28 mouse cellular contexts compared by ENCODE assay signal in genomic region chr2:172291755-172292524, GRCm38 (mm10). TPM values are rescaled to one million over a fixed set of nuclear protein-coding genes. Genes with fewer than 3 reads are reported as not detected.
DNase-seq lines count a peak whose midpoint lies in the region; ATAC-seq and TF ChIP-seq lines count a peak whose summit lies in the region.
"Had no signal": no experiment of that assay in that cellular context is flagged by ENCODE, and none has a peak within 500 bp of the region (broad histone marks: within the 10 kb centered on the region; RNA-seq: fewer than 3 reads in every experiment).

No protein-coding gene starts in this region.

- ATAC-seq in liver, embryonic 11.5 days (replicated peaks; ENCODE audit: low FRiP score), result no peak
- no peak for ATAC-seq in liver, postnatal 0 days

- H3K27ac ChIP-seq in heart, embryonic 10.5 days, result peak overlapping the region; percentile 69; the same call in 1 of the 2 replicates
- peak overlapping the region; percentile 91; the same call in 1 of the 2 replicates for H3K27ac ChIP-seq in liver, embryonic 11.5 days (ENCODE audit: low read depth, low read length)
- H3K27ac ChIP-seq in limb, embryonic 10.5 days, result peak overlapping the region; percentile 7; the same call in 1 of the 2 replicates
- H3K27ac ChIP-seq in liver, postnatal 0 days (ENCODE audit: low read depth), result peak overlapping the region; percentile 79
- H3K27ac ChIP-seq: embryonic facial prominence, embryonic 13.5 days; kidney, embryonic 15.5 days; limb, embryonic 12.5 days had no signal

- peaks cover 21% of the 10 kb centered on the region for H3K4me1 ChIP-seq in heart, embryonic 10.5 days
- peaks cover 24% of the 10 kb centered on the region for H3K4me1 ChIP-seq in liver, embryonic 11.5 days (replicated peaks; ENCODE audit: control insufficient read depth, insufficient read depth, low read length)
- H3K4me1 ChIP-seq in limb, embryonic 10.5 days, result peaks cover 12% of the 10 kb centered on the region; the same call in 1 of the 2 replicates
- H3K4me1 ChIP-seq in liver, postnatal 0 days (ENCODE audit: insufficient read depth), result peaks cover 15% of the 10 kb centered on the region
- H3K4me1 ChIP-seq: embryonic facial prominence, embryonic 13.5 days; kidney, embryonic 15.5 days had no signal

- 87% methylated on average over 14 of the region's 14 CpGs for WGBS in heart, embryonic 10.5 days
- 81% methylated on average over 14 of the region's 14 CpGs for WGBS in liver, embryonic 11.5 days
- WGBS in limb, embryonic 10.5 days, result 91% methylated on average over 14 of the region's 14 CpGs
- 84% methylated on average over 14 of the region's 14 CpGs for WGBS in liver, postnatal 0 days (ENCODE audit: insufficient replicate concordance)

- DNase-seq in heart, embryonic 10.5 days (ENCODE audit: low spot score), result no peak
- DNase-seq in heart, postnatal 10 days, result no peak
- DNase-seq in liver, embryonic 11.5 days (ENCODE audit: low spot score), result no peak
- DNase-seq in liver, result no peak
- no peak for DNase-seq in limb, embryonic 10.5 days (ENCODE audit: low spot score)
- DNase-seq in liver, postnatal 0 days, result no peak
- no peak for DNase-seq in Muller cell, postnatal 12 days (ENCODE audit: inconsistent ontology term)
- DNase-seq: cerebellum, adult 2 months; cerebellum, postnatal 25 days; heart, postnatal 36 days; kidney, adult 11 months; kidney, postnatal 36 days; layer of hippocampus, postnatal 36 days; lung, adult 2 months; lung, postnatal 14 days; right cerebral cortex, postnatal 14 days had no signal

- no peaks in the 10 kb centered on the region for H3K36me3 ChIP-seq in heart, embryonic 10.5 days
- no peaks in the 10 kb centered on the region for H3K36me3 ChIP-seq in liver, embryonic 11.5 days (ENCODE audit: control insufficient read depth, insufficient read depth, low read length)
- H3K36me3 ChIP-seq in limb, embryonic 10.5 days, result no peaks in the 10 kb centered on the region
- no peaks in the 10 kb centered on the region for H3K36me3 ChIP-seq in liver, postnatal 0 days (replicated peaks; ENCODE audit: insufficient read depth, low read length)
- H3K36me3 ChIP-seq: embryonic facial prominence, embryonic 13.5 days; kidney, embryonic 15.5 days; limb, embryonic 12.5 days; midbrain, embryonic 12.5 days had no signal

- H3K4me3 ChIP-seq in heart, embryonic 10.5 days, result no peak overlapping the region
- no peak overlapping the region for H3K4me3 ChIP-seq in liver, embryonic 11.5 days (ENCODE audit: low read depth, low read length)
- H3K4me3 ChIP-seq in limb, embryonic 10.5 days, result no peak overlapping the region
- no peak overlapping the region for H3K4me3 ChIP-seq in liver, postnatal 0 days (ENCODE audit: low read depth, low read length)
- H3K4me3 ChIP-seq: embryonic facial prominence, embryonic 13.5 days; kidney, embryonic 15.5 days; limb, embryonic 12.5 days; midbrain, embryonic 12.5 days had no signal

- H3K4me2 ChIP-seq in liver, embryonic 11.5 days, result peak overlapping the region; percentile 60; the same call in 1 of the 2 replicates
- H3K4me2 ChIP-seq in liver, postnatal 0 days (ENCODE audit: low read depth, low read length), result peak overlapping the region; percentile 59
- H3K4me2 ChIP-seq: embryonic facial prominence, embryonic 13.5 days; kidney, embryonic 15.5 days; limb, embryonic 12.5 days had no signal

- H3K27me3 ChIP-seq in heart, embryonic 10.5 days (ENCODE audit: insufficient read depth, poor library complexity, severe bottlenecking), result no peaks in the 10 kb centered on the region
- H3K27me3 ChIP-seq in liver, embryonic 11.5 days (replicated peaks; ENCODE audit: control insufficient read depth, insufficient read depth, low read length), result no peaks in the 10 kb centered on the region
- H3K27me3 ChIP-seq in limb, embryonic 10.5 days (ENCODE audit: low read depth, poor library complexity, severe bottlenecking), result no peaks in the 10 kb centered on the region
- H3K27me3 ChIP-seq in liver, postnatal 0 days (ENCODE audit: insufficient read depth, low read length), result no peaks in the 10 kb centered on the region
- H3K27me3 ChIP-seq: embryonic facial prominence, embryonic 13.5 days; kidney, embryonic 15.5 days; limb, embryonic 12.5 days had no signal

- no peak for TF ChIP-seq CTCF in liver, postnatal 0 days (IDR thresholded peaks at IDR 0.05; ENCODE audit: low read depth)

- TF ChIP-seq EP300 in liver, postnatal 0 days (IDR thresholded peaks at IDR 0.05; ENCODE audit: low read depth), result no peak

- H3K9me3 ChIP-seq in heart, embryonic 10.5 days, result no peaks in the 10 kb centered on the region
- no peaks in the 10 kb centered on the region for H3K9me3 ChIP-seq in liver, embryonic 11.5 days (ENCODE audit: control insufficient read depth, low read length)
- H3K9me3 ChIP-seq in limb, embryonic 10.5 days (replicated peaks), result no peaks in the 10 kb centered on the region
- H3K9me3 ChIP-seq in liver, postnatal 0 days (ENCODE audit: low read length), result no peaks in the 10 kb centered on the region
- H3K9me3 ChIP-seq: embryonic facial prominence, embryonic 13.5 days; kidney, embryonic 15.5 days; limb, embryonic 12.5 days; midbrain, embryonic 12.5 days had no signal

- H3K9ac ChIP-seq in liver, embryonic 11.5 days (ENCODE audit: low read depth, low read length), result peak overlapping the region; percentile 50; the same call in 1 of the 2 replicates
- H3K9ac ChIP-seq in liver, postnatal 0 days (replicated peaks), result peak overlapping the region; percentile 45; the same call in 1 of the 2 replicates
- H3K9ac ChIP-seq: embryonic facial prominence, embryonic 13.5 days; kidney, embryonic 15.5 days; limb, embryonic 12.5 days; midbrain, embryonic 12.5 days had no signal

- intact Hi-C loops in heart, postnatal 10 days (cut with DNase I), result no loop called here

RNA-seq across cellular contexts. Expression of gene Mc3r, which starts 43.6 kb away (rescaled TPM):
- not detected in 2 replicates for polyA plus RNA-seq in heart, embryonic 10.5 days (2016; fragmentation: Nextera tagmentation; extraction: Ambion mirVana)
- total RNA-seq in heart, postnatal 10 days (2021), result not detected
- 0.06 and 0.08 TPM in 2 replicates for polyA plus RNA-seq in liver, embryonic 11.5 days (2014; fragmentation: Nextera tagmentation; extraction: Ambion mirVana)
- not detected in 2 replicates for polyA plus RNA-seq in limb, embryonic 10.5 days (2016; fragmentation: Nextera tagmentation; extraction: Ambion mirVana)
- polyA plus RNA-seq in liver, postnatal 0 days (2015; fragmentation: Nextera tagmentation; extraction: Ambion mirVana), result not detected in 2 replicates
- total RNA-seq: adrenal gland, adult 18-20 months; gastrocnemius, adult 8-10 months; heart, postnatal 36 days; layer of hippocampus, postnatal 36 days; megakaryocyte progenitor cell, adult 5-6 weeks; monocyte, adult 5-6 weeks; neutrophil, adult 5-6 weeks had no signal
- polyA plus RNA-seq: embryonic facial prominence, embryonic 13.5 days; gonadal fat pad, adult 2 months; heart, embryonic 14.5 days; kidney, embryonic 15.5 days; limb, embryonic 12.5 days; lung, adult 2 months; midbrain, embryonic 12.5 days; thymus, postnatal 0 days had no signal

RNA-seq across cellular contexts. Expression of gene Fam210b, which starts 53.4 kb away (rescaled TPM):
- 23.3 and 24.9 TPM in 2 replicates for polyA plus RNA-seq in heart, embryonic 10.5 days (2016; fragmentation: Nextera tagmentation; extraction: Ambion mirVana)
- total RNA-seq in heart, postnatal 10 days (2021), result 1 to 10 TPM; 7.2 to 9.1 TPM
- 56.2 and 63.7 TPM in 2 replicates for polyA plus RNA-seq in liver, embryonic 11.5 days (2014; fragmentation: Nextera tagmentation; extraction: Ambion mirVana)
- polyA plus RNA-seq in limb, embryonic 10.5 days (2016; fragmentation: Nextera tagmentation; extraction: Ambion mirVana), result 10.7 and 13.7 TPM in 2 replicates
- 67.0 and 81.2 TPM in 2 replicates for polyA plus RNA-seq in liver, postnatal 0 days (2015; fragmentation: Nextera tagmentation; extraction: Ambion mirVana)

Comparison
In these comparisons a context has a peak if more than half of its experiments do, and no peak if none do; other contexts are left out.
1. H3K27ac ChIP-seq: peak in every context shown above with its lines; median percentile 91 in liver, embryonic 11.5 days; 79 in liver, postnatal 0 days; 69 in heart, embryonic 10.5 days; 7 in limb, embryonic 10.5 days.